Mouse (Mus musculus) left cerebral cortex, adult 11 months (tissue): ENCODE measurements around the gene Haghl.

Source experiments
- DNase-seq: peaks from one replicate; pipeline ENCODE4 v3.0.0; 2022; ENCODE audit warnings: low spot score

Gene Haghl

DNA sequence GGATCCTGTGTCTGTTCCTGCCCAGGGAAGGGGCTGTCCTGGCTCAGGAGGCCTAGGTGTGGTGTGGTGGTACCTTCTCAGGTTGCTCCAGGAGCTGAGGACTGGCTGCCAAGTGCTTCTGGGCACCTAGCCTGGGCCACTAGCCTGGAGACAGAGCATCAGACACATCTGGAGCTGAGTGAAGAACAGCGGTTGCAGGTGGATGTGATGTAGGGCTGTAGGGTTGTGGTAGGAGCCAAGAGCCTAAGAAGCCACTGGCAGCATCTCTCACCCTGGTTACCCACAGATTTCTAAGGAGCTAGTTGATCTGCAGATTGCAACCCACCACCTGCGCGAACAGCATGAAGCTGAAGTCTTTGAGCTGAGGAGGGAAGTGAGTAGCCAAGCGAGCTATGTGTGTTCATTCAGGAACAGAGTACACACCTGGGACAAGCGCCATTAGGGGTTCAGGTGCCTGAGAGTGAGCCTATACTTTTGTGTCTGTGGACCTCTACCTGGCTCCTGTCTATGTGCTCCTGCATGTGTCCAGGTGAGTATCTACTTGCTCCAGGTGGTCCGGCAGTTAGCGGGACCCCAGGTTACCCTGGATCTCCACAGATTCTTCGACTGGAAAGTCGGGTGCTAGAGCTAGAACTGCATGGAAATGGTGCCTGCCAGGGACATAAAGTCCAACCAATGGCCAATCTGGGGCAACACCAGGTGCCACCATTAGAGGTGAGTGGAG, 1.5 kb upstream of the Haghl start:
- no peak for DNase-seq

DNA sequence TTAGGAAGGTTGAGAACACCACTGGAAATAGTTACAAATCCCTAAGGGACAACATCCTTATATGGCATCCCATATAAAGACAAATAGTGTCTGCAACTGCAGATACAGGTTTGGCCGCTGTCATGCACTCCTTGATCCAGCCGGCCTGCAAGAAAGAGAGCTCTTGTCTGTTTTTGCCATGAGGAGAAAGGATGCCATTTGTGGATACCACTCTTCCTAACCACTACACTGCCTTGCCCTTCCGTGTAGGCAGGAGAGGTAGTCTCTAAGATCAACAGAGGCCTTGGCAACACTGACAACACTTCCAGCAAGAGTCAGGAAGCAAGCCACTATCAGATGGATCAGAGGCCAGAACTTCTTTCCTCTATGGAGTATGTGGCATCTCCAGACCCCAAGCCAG, 807 bp upstream of the Haghl start, which contains the start of gene Ccdc78:
Gene Ccdc78 (plus strand): TSS at position 301 of the 400 bp plus-strand sequence.
- DNase-seq: no peak

DNA sequence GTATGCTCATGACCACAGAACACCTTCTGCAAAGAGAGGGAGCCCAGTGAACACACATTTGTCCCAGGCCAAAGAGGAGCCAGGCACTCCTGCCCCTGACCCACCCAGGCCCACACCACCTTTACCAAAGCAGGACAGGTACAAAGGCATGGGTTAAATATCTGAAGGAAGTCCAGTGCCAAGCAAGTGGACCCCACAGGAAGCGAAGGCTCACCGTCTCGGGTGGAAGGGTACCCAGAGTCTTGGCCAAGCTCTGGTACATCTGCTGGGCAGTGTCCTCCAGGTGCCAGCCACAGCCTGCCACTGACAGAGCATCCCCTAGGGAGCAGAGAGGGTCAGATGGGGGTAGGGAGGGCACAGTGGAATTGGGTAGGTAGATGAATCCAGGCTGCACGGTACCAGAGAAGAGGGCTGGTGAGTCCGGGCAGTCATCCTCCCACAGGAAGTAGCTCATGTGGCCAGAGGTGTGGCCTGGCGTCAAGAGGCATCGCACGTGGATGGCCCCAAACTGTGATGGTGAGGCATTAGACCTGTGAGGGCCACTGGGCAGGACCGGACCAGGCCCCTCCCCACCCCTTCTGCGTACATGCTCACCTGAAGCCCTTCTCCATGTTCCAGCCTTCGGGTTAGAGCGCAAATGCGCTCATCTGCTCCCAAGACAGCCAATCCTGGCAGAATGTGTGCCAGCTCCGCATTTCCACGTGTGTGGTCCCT, 1.5 kb downstream of the Haghl start:
- no peak for DNase-seq

DNA sequence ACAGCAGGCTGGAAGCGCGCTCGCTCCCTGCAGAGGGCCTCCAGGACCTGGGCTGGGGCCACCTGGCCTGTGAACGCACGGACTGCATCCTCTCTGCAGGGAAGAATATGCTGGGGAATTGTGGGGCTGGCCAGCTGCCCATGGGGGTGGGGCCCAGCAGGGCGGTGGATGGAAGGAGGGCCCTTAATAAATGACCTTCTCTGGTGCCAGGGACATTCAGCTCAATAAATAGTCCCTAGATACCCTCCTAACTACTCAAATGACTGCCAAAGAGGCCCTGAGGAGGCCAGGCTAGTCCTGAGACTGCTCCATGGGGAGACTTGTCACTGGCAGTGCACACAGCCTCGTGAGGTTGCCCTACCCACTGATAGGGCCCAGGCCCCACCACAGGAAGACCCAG, 2.4 kb downstream of the Haghl start:
- DNase-seq: no peak

DNA sequence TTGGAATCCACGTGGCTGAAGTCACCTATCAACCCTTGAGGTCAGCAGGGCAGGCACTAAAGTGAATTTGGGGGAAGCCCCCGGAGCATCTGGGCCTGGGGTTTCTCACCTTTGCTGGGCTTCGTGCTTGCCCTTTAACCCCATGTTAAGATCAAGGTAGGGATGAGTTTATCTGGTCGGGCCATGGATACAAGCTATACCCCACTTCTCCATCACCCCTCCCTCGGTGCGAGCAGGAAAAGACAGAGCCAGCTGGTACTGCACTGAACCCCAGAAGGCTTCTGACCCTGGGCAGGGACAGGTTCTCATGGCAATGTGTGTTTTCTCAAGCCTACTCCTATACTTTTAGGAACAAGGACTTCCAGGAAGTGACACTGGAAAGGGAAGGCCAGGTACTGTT, 4.1 kb downstream of the Haghl start:
- DNase-seq: no peak

DNA sequence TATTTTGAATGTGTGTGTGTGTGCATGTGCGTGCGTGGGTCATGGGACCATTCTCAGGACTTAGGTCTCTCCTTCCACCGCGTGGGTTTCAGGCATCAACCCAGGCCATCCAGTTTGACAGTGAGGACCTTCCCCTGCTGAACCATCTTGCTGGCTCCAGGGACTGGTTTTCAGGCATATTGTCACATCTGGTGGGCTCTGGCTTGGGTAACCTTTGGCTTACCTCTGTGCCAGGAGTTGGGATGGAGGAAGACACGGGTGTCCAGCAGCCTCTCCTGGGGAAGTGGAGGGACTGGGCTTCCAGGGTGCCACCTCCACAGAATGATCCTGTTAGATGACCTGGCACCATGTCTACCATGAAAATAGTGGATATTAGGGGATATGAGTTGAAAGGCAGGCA, 7.5 kb downstream of the Haghl start:
- no peak for DNase-seq

DNA sequence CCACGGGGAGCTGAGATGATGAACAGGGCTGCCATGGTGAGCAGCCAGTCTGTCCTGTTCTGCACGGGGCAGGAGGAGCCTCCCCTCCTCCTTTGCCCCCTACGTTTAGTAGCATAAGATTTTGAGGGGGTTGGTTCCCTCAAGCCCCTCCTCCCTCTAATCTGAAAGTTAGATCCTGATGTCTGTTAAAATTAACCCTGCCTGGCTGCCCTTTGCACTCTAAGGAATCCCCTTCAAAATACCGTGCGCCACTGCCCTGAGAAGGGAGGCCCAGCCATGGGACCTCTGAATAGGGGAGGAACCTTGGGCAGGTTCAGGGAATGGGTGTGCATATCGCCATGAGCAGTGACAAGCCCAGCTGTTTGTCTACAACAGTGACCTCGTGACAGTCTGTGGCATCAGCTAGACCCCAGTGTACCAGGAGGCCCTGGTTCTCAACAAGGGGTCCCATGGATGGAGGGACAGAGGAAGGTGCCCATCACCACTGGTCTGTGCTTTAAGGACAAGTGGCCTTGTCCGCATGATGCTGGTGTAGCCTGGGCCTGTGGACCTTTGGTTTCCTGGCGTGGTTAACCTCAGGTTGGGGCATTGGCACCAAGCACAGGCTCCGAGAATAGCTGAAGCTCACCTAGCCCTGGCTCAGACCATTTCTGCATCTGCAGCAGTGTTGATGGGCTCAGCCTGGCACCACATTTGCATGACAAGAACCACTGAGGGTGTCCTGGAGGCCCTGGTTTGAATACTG, 10.0 kb downstream of the Haghl start:
- no peak for DNase-seq

DNA sequence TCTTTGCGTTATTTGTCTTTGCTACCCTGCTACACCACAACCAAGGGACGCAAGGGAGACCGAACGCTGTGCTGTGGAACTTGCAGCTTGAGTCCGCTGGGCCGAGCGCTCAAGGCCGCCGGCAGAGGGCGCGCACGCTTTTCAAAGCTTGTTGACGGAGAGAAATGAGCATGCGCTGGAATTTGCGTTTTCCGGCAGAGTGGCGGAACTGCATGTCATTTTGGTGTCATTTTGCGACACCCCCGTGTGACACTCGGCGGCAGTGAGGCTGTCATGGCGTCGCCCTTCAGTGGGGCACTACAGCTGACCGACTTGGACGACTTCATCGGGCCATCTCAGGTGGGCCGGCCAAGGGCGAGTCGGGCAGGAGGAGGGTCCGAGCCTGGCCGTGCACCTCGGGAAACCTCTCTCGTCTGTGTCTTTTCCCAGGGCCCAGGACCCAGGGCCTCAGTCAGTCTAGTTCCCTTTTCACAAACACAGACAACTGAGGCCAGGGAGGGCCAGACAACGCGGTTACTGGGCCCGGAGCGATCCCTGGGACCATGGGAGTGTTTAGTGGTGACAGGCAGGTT, 11.8 kb downstream of the Haghl start, which contains the start of gene Narfl:
Gene Narfl (plus strand): TSS at position 228 of the 572 bp plus-strand sequence.
- DNase-seq: peak; percentile 95

DNA sequence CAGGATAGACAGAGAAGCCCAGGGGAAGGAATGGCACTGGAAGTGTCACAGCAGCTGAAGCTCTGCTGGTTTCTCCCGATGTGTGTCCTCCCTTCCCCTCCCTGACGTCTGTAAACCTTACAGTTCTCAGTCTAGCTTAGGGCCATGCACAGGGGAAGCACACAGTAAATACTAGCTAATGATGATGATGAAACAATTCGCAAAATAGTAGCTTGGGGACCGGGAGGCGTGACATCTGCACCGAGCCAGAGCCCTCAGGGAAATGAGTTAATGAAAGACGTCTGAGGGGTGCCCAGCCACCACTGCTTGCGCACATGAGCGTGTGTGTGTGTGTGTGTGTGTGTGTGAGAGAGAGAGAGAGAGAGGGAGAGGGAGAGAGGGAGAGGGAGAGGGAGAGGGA, 16.1 kb downstream of the Haghl start:
- no peak for DNase-seq

DNA sequence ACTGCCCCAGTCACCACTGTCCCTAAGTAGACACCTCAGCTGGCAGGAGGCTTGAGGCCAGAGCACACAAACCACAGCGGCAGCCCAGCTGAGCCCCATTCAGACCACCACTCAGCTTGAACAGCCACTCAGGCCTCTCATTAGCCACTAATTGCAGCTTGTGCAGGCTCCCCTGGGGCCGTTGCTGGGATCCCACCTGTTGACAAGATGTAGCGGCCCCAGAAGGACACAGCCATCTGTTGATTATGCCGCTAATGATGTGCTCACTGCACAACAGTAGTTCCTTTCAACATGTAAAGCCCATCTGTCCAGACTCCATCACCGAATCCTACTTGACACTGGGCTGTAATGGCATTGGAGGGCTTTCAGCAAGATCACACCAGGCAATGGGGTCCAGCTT, 19.6 kb downstream of the Haghl start:
- no peak for DNase-seq

DNA sequence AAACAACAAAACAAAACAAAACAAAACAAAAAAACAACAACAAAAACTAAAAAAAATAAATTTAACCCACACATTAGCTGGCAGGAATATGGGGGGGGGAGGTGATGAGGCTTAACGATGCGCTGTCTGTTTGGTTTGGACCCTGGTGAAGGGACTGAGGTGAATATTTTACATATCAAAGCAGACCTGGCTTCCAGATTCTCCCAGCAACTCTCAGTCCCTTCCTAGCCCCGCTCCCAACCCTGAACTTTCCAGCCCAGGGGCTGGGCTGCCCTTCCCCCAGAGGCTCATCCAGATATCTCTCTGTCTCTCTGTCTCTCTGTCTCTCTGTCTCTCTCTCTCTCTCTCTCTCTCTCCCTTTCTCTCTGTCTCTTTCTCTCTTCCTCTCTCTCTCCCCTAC, 22.9 kb downstream of the Haghl start:
- DNase-seq: no peak

DNA sequence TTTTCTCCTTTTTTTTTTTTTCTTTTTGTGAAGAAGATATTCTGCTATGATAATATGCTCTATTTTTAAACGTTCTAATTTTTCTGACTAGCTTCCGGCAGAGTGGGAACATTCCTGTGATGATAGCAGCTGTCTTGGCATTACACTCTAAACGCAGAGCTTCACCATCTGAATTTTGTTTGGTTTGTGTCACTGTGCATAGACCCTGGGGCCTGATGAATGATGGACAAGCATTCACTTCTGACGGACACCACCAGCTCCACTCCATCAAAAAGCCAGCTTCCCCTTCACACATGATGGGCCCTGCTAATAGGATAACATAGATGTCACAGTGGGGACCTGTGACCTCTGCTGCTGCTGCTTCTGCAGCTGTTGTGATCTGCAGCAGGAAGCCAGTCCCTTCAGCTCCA, 23.9 kb downstream of the Haghl start:
- DNase-seq: no peak

DNA sequence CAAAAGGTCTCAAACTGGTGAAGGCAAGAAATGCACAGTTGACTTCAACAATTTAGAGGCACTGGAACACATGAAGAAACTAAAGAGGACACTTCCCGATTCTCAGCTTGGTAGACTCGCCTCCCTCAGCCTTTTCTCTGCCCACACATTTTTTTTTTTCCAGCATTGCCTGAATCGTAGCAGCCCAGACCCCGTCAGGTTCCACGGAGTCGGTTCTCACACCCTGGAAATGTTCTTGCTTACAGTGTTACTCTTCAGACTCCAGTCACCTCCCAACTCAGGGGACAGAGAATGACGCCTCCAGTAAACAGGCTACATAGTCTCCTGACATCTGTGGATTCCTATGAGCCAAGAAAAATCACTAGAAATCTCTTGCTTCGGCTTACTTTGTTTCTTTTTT, 25.3 kb downstream of the Haghl start:
- no peak for DNase-seq

DNA sequence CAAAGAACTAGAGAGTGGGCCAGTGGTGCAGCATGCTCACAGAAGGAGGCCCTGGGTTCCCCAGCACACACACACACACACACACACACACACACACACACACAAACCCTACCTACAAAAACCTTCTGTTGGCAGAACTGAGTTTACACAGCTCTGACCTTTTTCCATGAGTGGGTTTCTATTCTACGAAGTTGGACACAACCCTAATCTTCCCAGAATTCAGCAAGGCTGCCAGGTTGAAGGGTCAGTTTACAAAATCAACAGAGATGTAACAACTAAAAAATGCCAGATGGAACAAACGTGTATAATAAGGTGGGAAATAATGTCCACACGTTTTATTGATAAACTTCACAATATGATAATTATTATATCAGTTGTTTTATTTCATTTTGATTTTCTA, 27.8 kb downstream of the Haghl start:
- no peak for DNase-seq

DNA sequence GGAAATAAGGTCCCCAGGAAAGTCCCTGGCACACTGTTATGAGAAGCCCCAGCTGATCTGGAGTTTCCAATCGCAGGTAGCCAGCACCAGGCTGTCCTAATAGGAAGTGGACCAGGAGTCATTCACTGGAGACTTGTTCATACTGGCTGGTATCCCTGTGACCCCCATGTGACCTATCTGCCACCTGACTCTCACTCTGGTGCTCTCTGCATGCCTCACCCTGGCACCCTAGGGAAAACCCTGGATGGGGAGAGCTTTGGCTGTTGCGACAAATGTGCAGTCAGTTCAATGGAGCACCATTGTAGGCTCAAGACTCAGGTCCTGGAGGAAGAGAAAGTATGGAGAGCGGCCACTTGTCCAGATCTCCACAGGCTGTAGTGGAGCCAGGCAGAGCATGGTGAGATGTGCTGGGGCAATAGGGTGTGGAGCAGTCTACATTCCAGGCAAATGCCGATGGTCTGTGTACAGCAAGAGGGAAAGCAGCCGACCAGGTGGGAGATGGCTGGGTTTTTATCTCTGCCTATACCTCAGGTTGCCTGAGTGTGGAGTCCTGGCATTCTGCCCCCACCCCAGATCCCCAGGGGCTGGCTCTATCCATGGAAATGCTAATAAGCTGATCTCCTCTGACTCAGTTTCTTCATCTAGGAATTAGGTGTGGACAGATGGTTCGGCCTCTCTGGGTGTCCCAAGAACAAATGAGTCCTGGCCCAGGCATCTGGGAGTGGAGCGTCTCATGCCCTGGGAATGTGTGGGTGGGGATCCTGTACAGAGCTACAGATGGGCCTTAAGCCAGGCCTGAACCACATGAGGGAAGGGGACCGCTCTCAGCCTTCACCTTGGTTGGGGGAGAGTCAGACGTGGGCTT, 28.9 kb downstream of the Haghl start:
- DNase-seq: no peak

DNA sequence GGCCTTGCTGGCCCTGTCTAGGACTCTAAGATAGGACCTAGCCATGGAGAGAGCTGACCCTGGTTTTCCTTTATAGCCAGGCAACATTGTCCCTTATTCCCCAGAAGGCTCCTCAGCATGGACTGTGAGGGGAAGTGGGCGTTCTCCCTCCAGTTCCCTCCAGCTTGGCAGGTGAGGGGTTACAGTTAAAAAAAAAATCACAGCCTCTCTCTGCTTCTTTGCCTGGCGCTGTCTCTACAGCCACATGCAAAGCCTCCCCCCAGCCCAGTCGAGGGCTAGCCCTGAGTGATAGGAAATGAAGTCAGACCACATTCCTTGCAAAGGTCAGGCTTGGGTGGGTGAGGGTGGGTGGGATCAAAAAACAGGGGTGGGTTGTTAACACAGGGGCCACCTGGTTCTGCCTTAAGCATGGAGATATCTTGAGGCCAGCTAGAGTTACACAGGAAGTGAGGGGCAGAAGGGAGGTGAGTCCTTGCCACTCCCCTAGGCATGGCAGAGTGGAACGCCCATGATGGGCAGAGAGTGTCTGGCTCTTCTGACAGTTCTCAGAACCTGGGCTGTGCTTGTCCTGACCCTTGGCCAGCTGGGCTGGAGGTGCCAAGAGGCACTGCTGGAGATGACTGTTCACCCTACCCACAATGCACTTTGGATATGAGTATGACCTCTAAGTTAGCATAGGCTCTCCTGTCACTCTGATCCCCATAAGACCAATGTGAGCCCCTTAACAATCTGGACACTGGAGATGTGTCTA, 29.7 kb downstream of the Haghl start:
- DNase-seq: no peak

DNA sequence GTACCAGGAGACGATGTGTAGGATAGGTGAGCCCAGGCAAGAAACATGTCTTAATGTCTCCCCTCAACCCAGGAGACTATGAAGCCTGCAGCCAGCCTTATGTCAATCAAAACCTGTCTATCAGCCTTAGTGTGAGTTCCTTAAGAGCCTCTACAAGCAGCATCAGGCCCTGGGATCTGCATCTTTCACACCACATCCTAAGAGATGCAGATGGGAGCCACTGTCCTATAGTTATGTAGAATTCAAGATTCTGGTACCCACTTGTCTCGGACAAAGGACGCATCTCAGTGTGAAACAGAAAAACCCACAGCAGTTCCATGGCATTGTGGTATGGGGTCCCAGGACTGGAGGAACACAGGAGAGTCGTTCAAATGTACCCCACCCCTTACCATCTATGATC, 30.4 kb downstream of the Haghl start:
- DNase-seq: no peak

DNA sequence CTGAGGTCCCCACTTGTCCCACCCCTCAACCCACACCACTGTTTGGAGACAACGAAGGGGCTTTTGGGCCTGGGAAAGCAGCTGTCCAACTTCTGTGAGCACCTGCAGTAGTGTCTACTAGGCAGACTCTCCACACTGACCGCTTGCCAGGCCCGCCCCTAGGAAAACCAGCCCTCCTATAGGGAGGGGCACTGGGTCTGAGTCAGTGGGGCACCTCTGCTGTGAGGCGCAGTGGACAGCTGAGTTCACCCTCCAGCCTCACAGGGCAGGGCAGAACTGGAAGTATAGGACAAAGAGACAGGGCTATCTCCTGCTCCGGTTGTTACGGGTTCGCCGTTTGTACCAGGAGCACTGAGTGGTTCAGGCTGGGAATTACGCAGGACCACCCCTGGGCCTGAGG, 31.2 kb downstream of the Haghl start, which contains the start of gene Msln:
Gene Msln (minus strand): TSS at position 138 of the 400 bp plus-strand sequence.
- no peak for DNase-seq

DNA sequence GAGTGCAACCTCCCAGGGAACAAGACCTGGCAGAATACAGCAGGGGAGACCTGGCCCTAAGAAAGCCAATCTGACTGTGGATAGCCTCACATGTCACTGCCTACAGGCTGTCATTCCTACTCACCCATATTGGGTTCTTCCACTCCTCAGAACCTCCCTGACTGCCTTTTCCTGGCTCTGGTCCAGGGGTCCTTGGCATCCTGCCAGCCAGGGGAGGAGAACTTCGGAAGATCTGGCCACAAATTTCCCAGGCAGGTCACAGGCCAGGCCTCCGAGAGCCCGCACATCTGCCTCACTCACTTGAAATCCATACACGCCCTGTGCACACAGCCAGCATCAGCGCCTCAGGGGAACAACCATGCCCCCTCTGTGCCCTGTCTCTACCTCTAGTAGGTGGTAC, 34.0 kb downstream of the Haghl start:
- no peak for DNase-seq

DNA sequence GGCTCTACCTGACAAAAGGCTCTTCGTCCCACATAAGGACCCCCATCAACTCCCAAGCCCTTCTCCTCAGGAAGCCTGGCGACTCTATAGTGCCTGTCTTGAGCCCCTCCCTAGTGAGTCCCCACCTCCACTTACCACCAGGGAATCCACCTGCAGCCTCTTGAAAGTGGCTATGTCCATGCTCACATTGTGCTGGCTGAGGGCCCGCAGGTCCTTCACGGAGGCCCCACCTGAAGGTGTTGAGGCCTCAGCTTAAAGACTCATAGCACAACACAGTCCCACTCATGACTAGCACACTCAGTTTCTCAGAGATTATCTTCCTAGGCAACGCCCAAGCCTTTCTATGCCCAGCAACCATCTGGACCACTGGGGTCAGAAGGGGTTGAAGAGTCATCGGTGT, 36.2 kb downstream of the Haghl start:
- DNase-seq: no peak

DNA sequence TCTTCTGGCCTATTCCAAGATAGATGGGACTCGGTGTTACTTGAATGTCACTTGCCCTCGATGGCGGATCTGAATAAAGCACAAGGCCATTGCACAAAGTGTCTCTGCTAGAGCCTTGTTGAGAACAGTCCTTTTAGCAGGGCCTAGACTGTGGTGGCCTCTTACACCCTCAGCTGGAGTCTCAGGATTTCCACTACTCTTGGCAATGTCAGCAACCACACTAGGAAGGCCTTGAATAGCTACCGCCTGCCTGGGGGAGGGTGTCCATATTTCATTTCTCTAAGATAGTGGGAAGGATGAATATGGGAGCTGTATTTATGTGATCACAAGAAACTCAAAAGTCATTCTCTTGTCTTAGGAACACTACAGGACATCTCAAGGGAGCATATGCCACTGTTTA, 37.2 kb downstream of the Haghl start:
- no peak for DNase-seq
